Mouse (Mus musculus): ENCODE measurements at regions not wholly inside any gene's neighbourhood (a gene's known extent, or its start where the extent isn't known, plus 50 kb on each side); places are given as distances from the start of the nearest gene placed in this dataset.
A peak's percentile ranks its signal among the peaks of the same experiment; 100 is the strongest.

DNA sequence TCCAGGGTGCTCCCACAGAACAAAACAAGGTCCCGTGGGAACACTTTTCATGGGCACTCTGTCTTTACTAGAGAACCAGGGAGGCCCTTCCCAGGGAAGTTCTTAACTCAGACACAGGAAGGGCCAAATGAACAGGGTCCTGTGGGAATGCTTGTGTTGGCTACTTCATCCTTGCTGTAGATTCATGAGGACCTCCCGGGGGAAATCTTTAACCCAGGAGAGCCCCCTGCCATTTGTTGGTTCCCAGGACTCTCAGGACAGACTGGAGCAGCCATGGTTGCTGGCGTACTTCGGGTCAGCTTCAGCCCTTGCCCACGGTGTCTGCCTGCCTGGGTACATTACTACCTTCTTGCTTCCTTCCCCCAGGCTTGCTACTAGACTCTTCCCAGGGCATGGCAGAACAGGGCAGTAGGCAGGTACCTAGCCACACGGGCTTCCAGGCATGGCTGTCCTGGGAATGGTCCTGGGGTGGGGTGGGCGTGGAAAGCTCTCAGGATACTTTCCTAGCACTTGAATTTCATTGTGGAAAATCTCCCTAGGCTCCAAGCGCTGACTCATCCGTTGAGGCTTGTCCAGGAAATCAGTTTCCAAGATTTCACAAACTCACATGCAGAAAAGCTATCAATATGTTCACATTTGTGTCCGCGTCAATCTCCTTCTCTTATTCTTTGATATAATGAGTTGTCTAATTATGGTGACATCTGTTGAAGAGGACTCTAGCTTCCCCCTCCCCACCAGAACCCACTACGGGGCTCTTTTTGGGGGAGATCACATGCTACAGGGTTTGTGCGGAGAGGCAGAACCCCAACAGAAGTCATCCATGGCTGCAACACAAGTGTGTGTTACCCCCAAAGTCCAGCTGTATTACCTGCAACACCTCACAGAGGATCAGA, 148.6 kb downstream of the Sec61b start:
- DNase-seq (ENCODE audit: low spot score in 2 of 2): no peak

DNA sequence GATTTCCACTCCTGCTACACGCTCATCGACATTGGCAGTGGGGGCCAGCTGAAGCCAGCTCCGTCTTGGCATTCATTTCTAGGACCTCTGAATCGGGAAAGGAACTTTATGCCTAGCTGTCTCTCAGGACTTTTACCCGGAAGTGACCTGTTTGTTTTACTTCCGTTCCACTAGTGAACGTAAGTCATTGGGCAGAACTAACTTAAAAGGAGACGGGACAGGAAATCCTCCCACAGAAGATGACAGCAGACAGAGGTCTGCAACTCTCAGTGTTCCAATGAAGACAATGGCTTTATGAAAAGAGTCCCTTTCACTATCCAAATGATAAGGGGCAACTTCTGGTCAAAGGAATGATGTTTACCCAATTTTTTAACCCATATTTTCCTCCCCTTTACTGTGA, 155.5 kb downstream of the Sec61b start:
- no peak for DNase-seq (ENCODE audit: low spot score in 2 of 2)

DNA sequence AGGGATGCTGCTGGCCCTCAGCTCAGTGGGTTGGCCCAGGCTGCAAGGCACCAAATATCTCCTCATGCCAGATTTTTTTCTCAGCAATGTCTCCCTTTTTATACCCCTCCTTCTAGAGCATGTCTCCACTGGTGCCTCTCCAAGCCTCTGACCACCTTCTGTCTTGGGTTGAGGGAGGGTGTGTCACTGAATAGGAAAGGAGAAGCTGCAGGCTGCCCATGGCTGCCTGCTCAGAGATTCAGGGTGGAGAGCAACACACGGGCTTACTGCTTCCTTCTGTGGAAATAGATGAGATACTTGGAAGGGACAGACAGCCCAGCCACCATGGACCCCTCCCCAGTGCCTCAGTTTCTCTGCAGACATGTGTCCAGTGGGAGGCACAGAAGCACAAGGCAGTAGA, 156.0 kb downstream of the Sec61b start:
- DNase-seq (ENCODE audit: low spot score in 2 of 2): no peak

DNA sequence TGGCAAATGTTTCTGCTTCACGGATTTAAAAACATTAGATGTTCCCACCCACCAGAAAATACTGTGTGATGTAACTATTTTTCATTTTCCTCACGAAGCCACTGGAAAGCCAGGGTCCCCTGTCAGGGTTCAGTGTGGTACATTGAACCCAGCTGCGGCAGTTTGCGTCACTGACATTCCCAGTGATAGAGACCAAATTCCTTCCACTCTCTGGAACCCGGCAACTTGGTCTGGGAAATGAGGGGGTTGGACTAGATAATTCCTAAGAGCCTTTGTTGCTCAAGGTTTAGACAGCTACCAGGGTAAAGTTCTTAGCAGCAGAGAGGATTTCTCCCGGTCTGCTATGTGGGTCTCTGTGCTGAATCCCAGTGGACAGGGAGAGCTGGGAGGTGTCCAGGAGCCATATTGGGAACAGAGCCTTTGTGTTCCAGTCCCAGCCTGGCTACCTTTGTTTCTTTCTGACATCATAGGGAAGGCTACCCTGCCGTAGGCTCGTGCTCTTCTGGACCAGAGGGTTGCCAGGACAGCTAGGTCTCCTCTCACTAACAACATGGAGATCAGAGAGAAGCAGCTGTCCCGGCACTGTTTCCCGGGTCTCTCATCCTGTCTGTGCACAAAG, 164.5 kb downstream of the Sec61b start:
- DNase-seq (ENCODE audit: low spot score in 2 of 2): no peak

DNA sequence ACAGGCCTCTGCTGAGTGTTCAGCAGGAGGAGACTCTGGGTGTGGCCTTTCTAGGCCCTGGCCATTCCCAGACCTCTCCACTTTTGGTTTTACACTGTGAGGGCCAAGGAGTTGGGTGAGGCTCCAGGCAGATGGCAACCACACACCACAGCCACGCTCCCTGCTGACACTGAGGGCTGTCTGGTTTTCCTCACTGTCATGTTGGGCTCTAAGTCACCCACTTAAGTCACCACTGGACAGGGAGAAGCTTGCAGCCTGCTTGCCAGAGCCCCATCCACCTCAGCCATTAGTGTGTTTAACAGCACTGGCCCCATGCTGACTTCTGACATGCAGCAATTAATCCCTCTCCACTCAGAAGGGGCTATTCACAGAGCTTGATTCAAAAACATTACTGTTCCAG, 170.6 kb downstream of the Sec61b start:
- DNase-seq (ENCODE audit: low spot score in 2 of 2): no peak

DNA sequence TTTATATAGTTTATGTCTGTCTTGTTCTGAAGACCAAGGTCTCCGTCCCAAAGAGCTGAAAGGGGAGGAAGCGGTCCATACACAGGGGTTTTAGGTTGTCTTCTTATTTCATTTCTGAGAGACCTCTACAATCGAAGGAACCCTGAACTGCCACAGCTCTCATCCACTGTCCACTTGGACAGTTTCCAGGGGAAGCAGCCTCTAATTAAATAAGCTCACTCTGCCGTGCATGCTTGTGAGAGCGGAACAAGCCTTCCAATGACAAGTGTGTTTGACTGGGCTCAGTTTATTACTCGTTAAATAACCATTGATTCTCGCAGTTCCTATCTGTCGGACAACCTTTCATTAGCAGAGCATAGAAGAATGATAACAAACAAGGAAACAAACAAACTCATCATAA, 174.2 kb downstream of the Sec61b start:
- no peak for DNase-seq (ENCODE audit: low spot score in 2 of 2)

DNA sequence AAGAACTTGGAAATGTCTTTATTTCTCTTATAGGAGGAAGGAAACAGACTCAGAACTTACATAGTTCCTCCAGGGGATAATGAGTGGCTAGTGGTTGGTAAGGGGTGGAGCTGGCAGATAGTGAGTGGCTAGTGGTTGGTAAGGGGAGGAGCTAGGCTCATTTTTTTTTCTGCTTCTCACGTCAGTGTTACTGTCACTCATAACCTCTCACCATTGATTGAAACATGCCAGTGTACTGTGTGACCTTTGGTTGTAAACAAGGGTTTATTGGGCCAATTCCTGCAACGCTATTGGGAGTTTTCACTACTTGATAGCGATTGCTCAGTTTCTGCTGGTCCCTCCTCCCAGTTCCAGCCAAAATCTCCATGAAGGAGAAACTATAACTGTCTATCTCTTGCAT, 175.5 kb downstream of the Sec61b start:
- no peak for DNase-seq (ENCODE audit: low spot score in 2 of 2)

DNA sequence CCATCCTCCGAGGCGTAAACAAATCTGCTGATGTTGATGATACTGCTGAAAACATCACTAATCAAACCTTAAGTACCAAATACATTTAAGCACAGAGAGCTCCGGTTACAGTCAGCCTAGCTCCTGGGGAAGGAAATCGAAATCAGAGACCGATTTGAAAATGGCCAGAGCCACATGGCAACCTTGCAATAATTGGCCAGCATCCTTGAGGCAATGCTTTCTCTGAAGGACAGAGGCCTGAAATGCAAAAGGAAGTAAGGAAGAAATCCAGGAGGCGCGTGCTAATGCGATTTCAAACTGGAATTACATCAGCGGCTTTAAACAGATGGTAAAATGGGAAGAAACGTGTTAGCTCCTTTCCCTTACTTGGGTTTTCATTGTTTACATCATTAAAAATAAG, 177.1 kb downstream of the Sec61b start:
- no peak for DNase-seq (ENCODE audit: low spot score in 2 of 2)

DNA sequence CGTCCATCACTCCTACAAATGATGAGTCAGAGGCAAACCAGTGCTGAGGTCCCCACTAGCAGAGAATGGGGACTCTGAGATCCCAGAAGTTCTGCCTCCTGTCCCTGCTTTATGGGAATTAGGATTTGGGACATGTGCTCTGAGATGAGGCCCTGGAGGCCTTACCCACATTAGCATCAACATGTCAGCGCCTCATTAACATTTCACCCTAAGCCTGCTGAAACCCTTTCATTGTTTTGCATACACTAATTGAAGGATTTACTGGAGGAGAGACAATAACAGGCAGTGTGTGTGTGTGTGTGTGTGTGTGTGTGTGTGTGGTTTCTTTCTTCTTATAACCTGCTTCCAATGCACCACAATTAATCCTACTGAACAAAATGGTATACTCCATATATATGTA, 178.7 kb downstream of the Sec61b start:
- no peak for DNase-seq (ENCODE audit: low spot score in 2 of 2)

DNA sequence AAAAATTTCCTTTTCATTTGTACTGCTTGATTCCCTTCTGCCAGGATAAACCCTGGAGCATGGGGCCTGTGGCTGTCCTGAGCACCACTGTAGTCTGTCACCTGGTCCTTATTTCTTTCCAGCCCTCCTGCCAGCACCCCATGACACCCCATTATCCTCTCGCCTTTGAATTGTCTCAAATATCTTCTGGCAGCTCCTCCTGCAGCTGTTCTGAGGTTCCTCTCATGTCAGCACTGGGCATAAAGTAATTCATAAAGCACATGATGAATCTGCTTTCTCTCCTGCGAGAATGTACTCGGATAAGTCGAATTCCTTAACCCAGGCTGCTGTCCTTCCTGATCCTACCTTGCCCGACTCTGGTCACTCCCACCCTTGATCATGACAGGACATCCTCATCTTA, 195.1 kb downstream of the Sec61b start:
- DNase-seq (ENCODE audit: low spot score in 2 of 2): no peak

DNA sequence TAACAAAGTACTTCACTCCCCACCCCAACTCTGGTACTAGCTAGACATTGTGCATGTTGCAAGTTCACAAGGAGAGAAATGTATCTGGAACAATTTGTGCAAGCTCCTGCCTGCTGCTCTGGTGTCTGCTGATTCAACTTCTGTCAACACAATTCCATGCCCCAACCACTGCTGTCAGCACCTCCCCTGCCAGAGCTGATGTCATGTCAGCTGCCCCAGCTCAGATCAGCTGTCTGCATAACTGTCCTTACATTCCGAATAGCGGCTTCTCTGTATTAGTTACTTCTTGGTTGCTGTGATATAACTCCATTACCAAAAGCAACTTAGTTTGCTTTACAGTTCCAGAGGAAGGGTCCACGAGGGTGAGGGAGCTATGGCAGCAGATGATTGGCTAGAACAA, 196.0 kb downstream of the Sec61b start:
- no peak for DNase-seq (ENCODE audit: low spot score in 2 of 2)

DNA sequence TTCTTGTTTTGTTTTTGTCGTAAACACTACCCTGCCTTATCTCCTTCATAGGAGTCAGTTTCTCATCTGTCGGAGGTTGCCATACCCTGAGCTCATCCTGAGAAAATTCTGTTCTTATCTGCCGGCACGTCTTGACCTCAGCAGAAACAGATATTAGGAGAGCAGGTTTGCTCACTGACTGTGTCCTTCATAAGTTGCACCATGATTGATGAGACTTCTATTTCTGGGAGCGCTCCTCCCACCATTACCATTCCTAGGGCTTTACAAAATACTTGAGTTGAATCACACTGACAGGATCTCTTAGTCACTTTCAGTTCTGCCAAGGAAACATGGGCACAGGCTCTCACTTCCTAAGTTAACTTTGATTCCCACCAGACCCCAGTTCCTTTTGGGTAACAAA, 196.9 kb downstream of the Sec61b start:
- no peak for DNase-seq (ENCODE audit: low spot score in 2 of 2)

DNA sequence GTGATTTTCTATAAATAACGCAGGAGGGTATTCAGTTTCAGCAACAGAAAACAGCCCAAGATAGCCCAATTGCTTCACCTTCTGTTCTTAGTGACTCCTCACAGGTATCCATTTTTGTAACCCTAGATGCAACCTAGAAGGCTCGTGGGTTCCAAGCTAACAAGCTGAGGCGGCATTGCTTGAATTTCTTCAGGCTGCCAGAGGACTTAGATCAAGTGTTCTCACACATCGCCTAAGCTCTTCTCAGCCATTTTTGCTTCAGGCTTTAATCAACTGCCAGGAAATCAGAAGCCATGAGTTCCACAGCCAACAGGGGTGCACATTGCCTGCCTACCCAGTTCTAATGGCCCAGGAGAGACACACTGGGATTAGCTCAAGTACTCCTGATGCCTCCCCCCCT, 206.7 kb downstream of the Sec61b start:
- DNase-seq (ENCODE audit: low spot score in 2 of 2): no peak

DNA sequence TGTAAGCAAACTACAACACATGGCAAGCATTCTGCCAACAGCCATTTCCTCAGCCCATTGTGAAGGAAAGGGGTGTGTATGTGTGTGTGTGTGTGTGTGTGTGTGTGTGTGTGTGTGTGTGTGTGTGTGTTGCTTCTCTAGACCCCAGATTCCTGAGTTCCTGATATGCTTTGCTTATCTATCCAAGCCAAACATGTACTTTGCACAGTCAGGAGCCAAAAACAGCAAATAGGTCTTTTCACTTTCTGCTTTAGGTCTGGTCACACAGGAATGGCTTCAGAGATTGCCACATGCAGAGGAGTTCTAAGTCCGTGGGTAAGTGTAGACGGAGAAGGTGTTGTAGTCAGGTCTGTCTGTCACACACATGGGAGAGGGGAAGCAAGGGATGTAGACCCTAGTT, 216.7 kb downstream of the Sec61b start:
- DNase-seq (ENCODE audit: low spot score in 2 of 2): no peak

DNA sequence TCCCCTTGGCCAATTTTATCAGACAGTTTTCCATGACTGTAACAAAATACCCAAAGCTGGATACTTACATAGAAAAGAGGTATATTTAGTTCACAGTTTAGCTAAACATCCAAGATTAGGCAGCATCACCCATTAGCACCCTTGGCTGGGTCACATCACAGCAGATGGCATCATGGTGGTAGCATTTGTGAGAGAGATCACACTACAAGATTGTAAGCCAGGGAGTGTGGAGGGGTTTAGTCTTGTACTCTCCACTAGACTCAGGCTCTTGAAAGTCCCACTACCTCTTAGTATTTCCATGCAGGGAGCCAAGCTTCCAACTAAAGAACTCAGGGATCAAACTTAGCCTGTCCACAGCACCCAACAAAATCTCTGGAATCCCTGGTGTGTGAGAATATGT, 218.2 kb downstream of the Sec61b start:
- DNase-seq (ENCODE audit: low spot score in 2 of 2): no peak

DNA sequence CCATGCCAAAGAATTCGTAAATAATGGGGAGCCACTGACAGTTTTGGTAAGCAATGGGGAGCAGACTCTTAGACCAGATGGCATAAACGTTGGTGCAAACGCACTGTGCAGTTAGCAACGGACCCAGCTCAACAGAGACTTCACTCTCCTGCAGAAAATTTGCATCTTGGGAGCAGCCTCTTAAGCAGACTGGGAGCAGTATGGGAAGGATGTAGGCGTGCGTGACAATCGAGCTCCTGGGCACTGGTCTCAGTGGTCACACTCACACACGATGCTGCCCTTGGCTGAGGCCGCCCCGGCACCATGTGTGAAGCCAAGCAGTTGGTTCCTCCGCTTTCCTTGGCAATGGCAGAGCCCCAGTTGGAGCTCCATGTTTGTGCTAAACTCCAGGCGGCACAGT, 218.8 kb downstream of the Sec61b start:
- no peak for DNase-seq (ENCODE audit: low spot score in 2 of 2)

DNA sequence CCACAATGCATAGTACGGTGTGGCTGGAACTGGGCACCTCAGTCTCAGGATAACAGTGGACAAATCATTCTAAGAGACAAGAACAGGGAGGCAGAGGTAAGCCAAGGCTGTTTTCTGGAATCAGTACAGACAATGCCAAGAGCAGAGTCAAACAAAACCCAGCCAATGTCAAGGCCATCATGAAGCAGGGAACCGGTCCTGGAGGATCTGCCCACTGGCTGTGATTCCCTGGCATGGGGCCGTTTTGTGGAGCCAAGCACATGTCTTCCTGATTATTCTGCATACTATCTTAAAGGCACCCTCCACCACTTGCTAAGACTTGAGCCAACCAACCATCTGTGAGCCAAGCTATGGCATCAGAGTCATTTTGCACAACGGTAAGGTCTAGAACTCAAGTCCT, 222.6 kb downstream of the Sec61b start:
- no peak for DNase-seq (ENCODE audit: low spot score in 2 of 2)

DNA sequence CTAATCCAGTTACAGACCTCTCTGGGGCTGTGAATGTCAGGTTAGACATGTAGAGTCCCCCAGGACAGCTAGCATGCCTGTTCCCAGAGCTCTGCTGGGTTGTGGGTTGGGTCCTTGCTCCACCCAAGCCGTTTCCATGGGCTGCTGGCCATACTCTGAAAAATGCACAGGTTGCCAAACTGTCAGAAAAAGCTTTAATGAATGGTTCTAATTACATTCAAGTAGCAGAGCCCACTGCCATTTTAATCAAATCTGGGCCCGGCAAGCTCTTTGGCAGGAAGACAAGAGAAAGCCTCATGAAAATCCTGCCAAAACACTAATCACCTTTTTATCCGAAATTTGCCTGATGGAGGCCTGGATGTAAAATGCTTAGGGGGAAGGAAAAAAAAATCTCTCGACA, 224.1 kb downstream of the Sec61b start:
- DNase-seq (ENCODE audit: low spot score in 2 of 2): no peak

DNA sequence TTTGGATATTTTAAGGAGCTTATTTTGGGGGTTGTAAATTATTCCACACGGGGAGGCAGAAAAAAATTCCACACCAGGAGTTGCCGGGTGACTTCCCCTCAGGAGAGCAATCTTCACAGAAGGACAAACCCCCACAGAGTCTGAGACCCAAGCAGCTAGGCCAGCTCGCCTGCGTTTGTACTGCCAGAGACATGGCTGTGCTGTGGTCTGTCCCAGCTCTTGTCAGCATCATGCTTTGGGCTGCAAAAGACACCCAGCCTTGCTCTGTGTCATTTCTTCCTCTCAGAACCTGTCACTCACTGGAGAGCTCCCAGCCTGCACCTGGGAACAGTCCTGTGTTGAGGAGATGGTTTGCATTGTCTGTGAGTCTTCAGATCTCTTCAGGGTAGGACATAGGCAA, 224.5 kb downstream of the Sec61b start:
- DNase-seq (ENCODE audit: low spot score in 2 of 2): no peak

DNA sequence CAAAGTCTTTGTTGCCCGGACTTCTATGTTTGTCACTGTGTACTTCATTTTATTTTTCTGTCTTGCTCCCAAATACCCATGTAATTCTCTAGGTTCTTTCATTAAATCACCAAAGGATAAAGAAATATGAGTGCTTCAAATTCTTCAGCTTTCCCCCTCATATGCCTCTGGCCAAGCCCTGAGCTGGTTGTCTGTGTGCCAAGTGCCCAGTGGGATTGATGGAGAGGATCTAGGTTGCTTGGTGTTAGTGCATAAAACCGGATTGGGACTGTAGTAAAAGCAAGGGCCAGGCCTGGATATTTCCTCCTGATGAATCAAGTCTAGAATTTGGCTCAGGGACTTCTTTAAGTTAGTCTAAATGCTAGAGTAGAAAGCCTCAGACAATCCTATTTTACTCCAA, 229.0 kb downstream of the Sec61b start:
- DNase-seq (ENCODE audit: low spot score in 2 of 2): no peak

DNA sequence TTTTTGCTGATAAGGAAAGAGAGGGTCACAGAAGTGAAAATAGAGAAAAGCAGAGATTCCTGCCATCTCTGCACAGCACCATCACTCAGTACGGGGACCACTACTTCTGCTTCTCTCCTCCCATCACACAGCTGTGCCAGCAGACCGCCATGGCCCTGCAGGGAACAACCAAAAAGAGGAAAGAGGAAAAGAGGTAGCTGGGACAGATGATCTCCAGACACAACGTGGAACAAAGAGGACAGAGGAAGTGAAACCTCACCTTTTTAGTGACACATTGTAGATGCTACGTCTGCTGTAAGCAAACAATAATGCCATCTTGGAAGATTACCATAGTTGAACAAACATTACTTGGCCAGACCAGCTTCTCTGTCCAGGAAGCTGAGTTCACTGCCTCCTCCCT, 230.1 kb downstream of the Sec61b start:
- peak in 1 of 2 experiments; percentile 16 for DNase-seq (ENCODE audit: low spot score in 2 of 2)

DNA sequence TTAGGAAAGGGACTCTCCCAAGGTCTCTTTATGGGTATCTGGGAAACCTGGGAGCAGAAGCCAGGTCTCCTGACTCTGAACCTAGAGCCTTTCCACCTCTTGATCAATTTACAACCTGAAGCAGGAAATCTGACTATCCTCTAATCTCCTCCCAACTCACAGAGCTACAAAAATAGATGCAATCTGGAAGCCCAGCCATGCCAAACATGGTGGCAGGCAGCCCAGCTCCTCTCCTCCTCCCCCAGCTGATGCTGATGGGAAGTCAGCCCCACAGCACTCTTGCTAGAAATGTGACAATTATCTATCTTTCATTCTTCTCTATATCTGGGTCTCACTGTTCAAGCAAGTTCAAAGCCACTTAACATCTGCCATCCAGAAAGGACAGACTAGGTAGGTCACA, 233.5 kb downstream of the Sec61b start:
- DNase-seq (ENCODE audit: low spot score in 2 of 2): no peak

DNA sequence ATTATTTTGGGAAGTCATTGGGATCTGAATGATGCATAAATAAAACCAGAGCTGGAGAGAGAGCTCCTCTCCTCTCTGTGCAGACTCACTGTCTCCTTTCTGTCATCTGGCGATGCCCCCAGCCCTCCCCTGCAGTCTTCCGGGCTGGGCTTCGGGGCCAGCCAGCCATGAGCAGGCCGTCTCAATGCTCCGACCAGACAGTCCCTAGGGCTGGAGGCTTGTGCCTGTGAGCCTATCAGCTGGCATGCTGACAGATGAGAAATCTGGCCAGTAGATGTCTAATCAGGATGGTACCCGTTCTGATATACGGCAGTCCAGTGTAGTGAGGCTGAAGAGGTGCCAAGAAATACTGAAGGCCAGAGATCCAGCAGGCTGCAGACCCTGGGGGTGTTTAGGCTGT, 238.9 kb downstream of the Sec61b start:
- DNase-seq (ENCODE audit: low spot score in 2 of 2): no peak
